Mouse (Mus musculus): ENCODE data around the gene Gm21988.

GRCm38 (mm10) chr11:70223724-70224123 lies 15.9 kb downstream of the Gm21988 start:
- TF ChIP-seq KAT2A (IDR thresholded peaks at IDR 0.05; ENCODE audit: insufficient replicate concordance, low read length) (no peak), CTCF (conservative IDR thresholded peaks at IDR 0.05 in 1 of 2, IDR thresholded peaks at IDR 0.05 in 1 of 2; ENCODE audit: low read depth in 2 of 2, low read length in 2 of 2) (no peak), EP300 (IDR thresholded peaks at IDR 0.05; ENCODE audit: low read length) (no peak), ZNF384 (IDR thresholded peaks at IDR 0.05; ENCODE audit: low read depth, low read length) (no peak), HCFC1 (IDR thresholded peaks at IDR 0.05; ENCODE audit: low read depth, low read length) (no peak), POLR2AphosphoS2 (IDR thresholded peaks at IDR 0.05; ENCODE audit: low read depth, low read length) (no peak)
